Mouse (Mus musculus) limb, embryonic 15.5 days (tissue): ENCODE measurements at regions not wholly inside any gene's neighbourhood (a gene's known extent, or its start where the extent isn't known, plus 50 kb on each side); places are given as distances from the start of the nearest gene placed in this dataset.

Experiments used
- ATAC-seq: fragments of 200-750 bp; cut with Nextera tagmentation; 2 replicates; pipeline ENCODE4 v1.8.0; 2017; ENCODE audit warnings: low read depth, moderate TSS enrichment; ENCODE audit not compliant: insufficient number of reproducible peaks, low FRiP score, low TSS enrichment
- H3K27ac ChIP-seq: fragments of 300-500 bp; sonication (generic); 2 replicates; pipeline ENCODE4 v1.5.1; 2015; ENCODE audit warnings: moderate library complexity, mild to moderate bottlenecking, inconsistent platforms
- H3K27me3 ChIP-seq: fragments of 300-500 bp; sonication (generic); 2 replicates; pipeline ENCODE4 v1.6.1; 2015; ENCODE audit warnings: inconsistent platforms
- H3K36me3 ChIP-seq: fragments of 300-500 bp; sonication (generic); 2 replicates; pipeline ENCODE4 v1.6.1; 2015; ENCODE audit warnings: inconsistent platforms
- H3K4me1 ChIP-seq: fragments of 300-500 bp; sonication (generic); 2 replicates; pipeline ENCODE4 v1.6.1; 2015; ENCODE audit warnings: inconsistent platforms
- H3K4me2 ChIP-seq: fragments of 300-500 bp; sonication (generic); 2 replicates; pipeline ENCODE4 v1.6.1; 2015; ENCODE audit warnings: mild to moderate bottlenecking, inconsistent platforms
- H3K4me3 ChIP-seq: fragments of 300-500 bp; sonication (generic); 2 replicates; pipeline ENCODE4 v1.5.1; 2015; ENCODE audit warnings: mild to moderate bottlenecking, inconsistent platforms
- H3K9ac ChIP-seq: fragments of 300-500 bp; sonication (generic); 2 replicates; pipeline ENCODE4 v1.6.1; 2015; ENCODE audit warnings: inconsistent platforms
- H3K9me3 ChIP-seq: fragments of 300-500 bp; sonication (generic); 2 replicates; pipeline ENCODE4 v1.6.1; 2016; ENCODE audit warnings: inconsistent platforms
- WGBS: fragments of 180-500 bp; shearing (Covaris S2); methylation state at CpG from one replicate; pipeline ENCODE4 v1.1.7; 2015; 5-methylcytosine and 5-hydroxymethylcytosine counted together

- Histone ChIP-seq H3K4me2 (no peak overlapping the region), H3K36me3 (no peaks in the 10 kb centered on the region), H3K27me3 (peaks cover 8% of the 10 kb centered on the region; the same call in 1 of the 2 replicates), H3K27ac (no peak overlapping the region), H3K9me3 (no peaks in the 10 kb centered on the region; the same call in 1 of the 2 replicates), H3K4me1 (peaks cover 19% of the 10 kb centered on the region), H3K4me3 (no peak overlapping the region), H3K9ac (no peak overlapping the region)
- WGBS = 70% methylated on average over 6 of the region's 6 CpGs
- ATAC-seq = no peak
Measured at GRCm38 (mm10) chr12:112368112-112368511, 121.1 kb upstream of the A530016L24Rik start.

GRCm38 (mm10) chr12:112369581-112370371 lies 119.5 kb upstream of the A530016L24Rik start:
- Histone ChIP-seq H3K9me3 (no peaks in the 10 kb centered on the region; the same call in 1 of the 2 replicates), H3K27ac (no peak overlapping the region)

GRCm38 (mm10) chr12:112372234-112373050 lies 116.8 kb upstream of the A530016L24Rik start:
- 65% methylated on average over 14 of the region's 14 CpGs for WGBS
- Histone ChIP-seq H3K27me3 (peaks cover 8% of the 10 kb centered on the region; the same call in 1 of the 2 replicates), H3K36me3 (no peaks in the 10 kb centered on the region), H3K4me2 (no peak overlapping the region), H3K27ac (no peak overlapping the region), H3K9me3 (no peaks in the 10 kb centered on the region), H3K9ac (no peak overlapping the region), H3K4me3 (no peak overlapping the region), H3K4me1 (peaks cover 20% of the 10 kb centered on the region)
- no peak for ATAC-seq

More at GRCm38 (mm10) chr12:112369581-112370371, 119.5 kb upstream of the A530016L24Rik start:
- no peaks in the 10 kb centered on the region for H3K36me3 ChIP-seq
- H3K9ac ChIP-seq = no peak overlapping the region
- no peak overlapping the region for H3K4me3 ChIP-seq
- 47% methylated on average over 15 of the region's 15 CpGs for WGBS
- H3K4me2 ChIP-seq = no peak overlapping the region
- no peak for ATAC-seq
- peaks cover 8% of the 10 kb centered on the region; the same call in 1 of the 2 replicates for H3K27me3 ChIP-seq
- H3K4me1 ChIP-seq = peaks cover 14% of the 10 kb centered on the region

GRCm38 (mm10) chr12:112373966-112374365 lies 115.3 kb upstream of the A530016L24Rik start:
- WGBS = 82% methylated on average over 7 of the region's 7 CpGs
- peaks cover 20% of the 10 kb centered on the region for H3K4me1 ChIP-seq
- no peak overlapping the region for H3K4me3 ChIP-seq
- no peak for ATAC-seq
- no peak overlapping the region for H3K9ac ChIP-seq
- no peaks in the 10 kb centered on the region for H3K9me3 ChIP-seq
- no peak overlapping the region for H3K4me2 ChIP-seq
- H3K27me3 ChIP-seq = peaks cover 8% of the 10 kb centered on the region; the same call in 1 of the 2 replicates
- H3K36me3 ChIP-seq = no peaks in the 10 kb centered on the region
- H3K27ac ChIP-seq = no peak overlapping the region

GRCm38 (mm10) chr12:112376236-112376635 lies 113.0 kb upstream of the A530016L24Rik start:
- Histone ChIP-seq H3K27ac (no peak overlapping the region), H3K9me3 (no peaks in the 10 kb centered on the region), H3K4me3 (no peak overlapping the region), H3K4me2 (no peak overlapping the region), H3K36me3 (no peaks in the 10 kb centered on the region), H3K4me1 (peaks cover 11% of the 10 kb centered on the region; the same call in 1 of the 2 replicates), H3K9ac (no peak overlapping the region), H3K27me3 (peaks cover 5% of the 10 kb centered on the region; the same call in 1 of the 2 replicates)
- WGBS = 46% methylated on average over 5 of the region's 5 CpGs
- no peak for ATAC-seq

GRCm38 (mm10) chr12:112376701-112377100 lies 112.5 kb upstream of the A530016L24Rik start:
- Histone ChIP-seq H3K36me3 (no peaks in the 10 kb centered on the region), H3K27ac (no peak overlapping the region), H3K4me3 (no peak overlapping the region), H3K9ac (no peak overlapping the region), H3K4me1 (peaks cover 10% of the 10 kb centered on the region; the same call in 1 of the 2 replicates), H3K9me3 (no peaks in the 10 kb centered on the region), H3K4me2 (no peak overlapping the region), H3K27me3 (0 out of 2 replicates have a peak, but pooled peaks cover under 1% of the 10 kb centered on the region)
- ATAC-seq = no peak
- WGBS = 85% methylated on average over 8 of the region's 8 CpGs

- no peak overlapping the region for H3K4me3 ChIP-seq
- H3K4me1 ChIP-seq = 0 out of 2 replicates have a peak, but pooled peaks cover 5% of the 10 kb centered on the region
- H3K9ac ChIP-seq = no peak overlapping the region
- no peaks in the 10 kb centered on the region for H3K36me3 ChIP-seq
- no peak for ATAC-seq
- no peaks in the 10 kb centered on the region for H3K9me3 ChIP-seq
- H3K27me3 ChIP-seq = no peaks in the 10 kb centered on the region
- H3K27ac ChIP-seq = no peak overlapping the region
- H3K4me2 ChIP-seq = no peak overlapping the region
- 79% methylated on average over 13 of the region's 13 CpGs for WGBS
Measured at GRCm38 (mm10) chr12:112378482-112379243, 110.6 kb upstream of the A530016L24Rik start.

- Histone ChIP-seq H3K4me1 (no peaks in the 10 kb centered on the region), H3K4me2 (no peak overlapping the region), H3K9ac (no peak overlapping the region), H3K36me3 (no peaks in the 10 kb centered on the region), H3K27me3 (no peaks in the 10 kb centered on the region), H3K27ac (no peak overlapping the region), H3K9me3 (no peaks in the 10 kb centered on the region), H3K4me3 (no peak overlapping the region)
- 75% methylated on average over 9 of the region's 9 CpGs for WGBS
- ATAC-seq = no peak
Measured at GRCm38 (mm10) chr12:112387836-112388235, 101.4 kb upstream of the A530016L24Rik start.

- Histone ChIP-seq H3K36me3 (no peaks in the 10 kb centered on the region), H3K9me3 (no peaks in the 10 kb centered on the region), H3K4me2 (no peak overlapping the region), H3K4me3 (no peak overlapping the region), H3K27me3 (no peaks in the 10 kb centered on the region), H3K9ac (no peak overlapping the region), H3K27ac (no peak overlapping the region), H3K4me1 (peaks cover 4% of the 10 kb centered on the region; the same call in 1 of the 2 replicates)
- ATAC-seq = no peak
- 70% methylated on average over 13 of the region's 13 CpGs for WGBS
Measured at GRCm38 (mm10) chr12:112395909-112396308, 93.3 kb upstream of the A530016L24Rik start.

- Histone ChIP-seq H3K9ac (no peak overlapping the region), H3K27ac (no peak overlapping the region), H3K4me1 (peaks cover 5% of the 10 kb centered on the region; the same call in 1 of the 2 replicates), H3K27me3 (peaks cover 5% of the 10 kb centered on the region), H3K4me2 (no peak overlapping the region), H3K4me3 (no peak overlapping the region), H3K9me3 (no peaks in the 10 kb centered on the region), H3K36me3 (no peaks in the 10 kb centered on the region)
- ATAC-seq = no peak
- 41% methylated on average over 11 of the region's 11 CpGs for WGBS
Measured at GRCm38 (mm10) chr12:112403688-112404240, 85.5 kb upstream of the A530016L24Rik start.

GRCm38 (mm10) chr12:112404338-112404737 lies 84.9 kb upstream of the A530016L24Rik start:
- Histone ChIP-seq H3K4me3 (no peak overlapping the region), H3K27ac (no peak overlapping the region), H3K9me3 (no peaks in the 10 kb centered on the region), H3K9ac (no peak overlapping the region), H3K36me3 (no peaks in the 10 kb centered on the region), H3K4me1 (peaks cover 5% of the 10 kb centered on the region; the same call in 1 of the 2 replicates), H3K27me3 (peaks cover 5% of the 10 kb centered on the region), H3K4me2 (no peak overlapping the region)
- no peak for ATAC-seq
- 30% methylated on average over 12 of the region's 12 CpGs for WGBS
